Mouse (Mus musculus): ENCODE results near the gene Hba-a2. TPM values are rescaled to one million over a fixed set of nuclear protein-coding genes. Genes with fewer than 3 reads are reported as not detected.
"Not testable (repeated sequence)": the region's sequence is repeated elsewhere in the genome, so short reads cannot be mapped to it uniquely, and the experiment has no call there.

Hba-a2 gene
- polyA plus RNA-seq, 1 experiment from 2014 or later, result 121,851 TPM

- peak; percentile 80 for ATAC-seq
- peak within 1 kb of the TSS; percentile 81 for H3K4me3 ChIP-seq
- H3K27ac ChIP-seq, result peak within 1 kb of the TSS; percentile 99
- WGBS (ENCODE audit: insufficient replicate concordance), result under 1% methylated on average over 54 of the region's 54 CpGs
- peaks cover 91% of the 10 kb centered on the region for H3K4me1 ChIP-seq
- H3K36me3 ChIP-seq, result peaks cover 15% of the 10 kb centered on the region
- H3K27me3 ChIP-seq (replicated peaks), result peaks cover 5% of the 10 kb centered on the region; the same call in 1 of the 2 replicates
- H3K9ac ChIP-seq, result peak within 1 kb of the TSS; percentile 99
- peak within 1 kb of the TSS; percentile 81 for H3K4me2 ChIP-seq
- no peaks in the 10 kb centered on the region for H3K9me3 ChIP-seq (replicated peaks)
These were observed 29.0 kb upstream of the Hba-a2 start, which contains the start of gene Nprl3 for GRCm38 (mm10) chr11:32267188-32267884. Nprl3 (minus strand) TSS chr11:32267707.

DNA sequence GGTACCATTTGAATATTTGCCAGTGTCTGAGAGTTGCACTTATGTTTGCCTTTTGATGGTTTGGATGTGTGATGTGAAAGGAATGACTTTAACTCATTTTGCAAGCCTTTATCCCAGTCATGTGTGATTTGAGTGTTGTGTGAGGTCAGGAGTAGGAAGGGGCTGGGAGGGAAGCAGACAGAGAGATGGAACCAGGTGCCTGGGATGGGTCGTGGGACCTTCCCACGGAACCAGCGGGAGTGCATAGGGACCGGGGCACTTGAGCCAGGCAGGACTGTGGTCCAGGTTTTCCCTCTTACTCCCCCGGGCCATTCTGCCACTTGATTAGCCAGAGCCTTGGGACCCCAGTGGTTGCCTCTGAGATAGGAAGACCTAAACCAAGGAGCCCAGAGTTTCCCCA, 28.3 kb upstream of the Hba-a2 start:
- H3K4me1 ChIP-seq, result peaks cover 90% of the 10 kb centered on the region
- H3K4me2 ChIP-seq, result peak overlapping the region; percentile 81
- no peak for ATAC-seq
- H3K27ac ChIP-seq, result peak overlapping the region; percentile 99
- peaks cover 5% of the 10 kb centered on the region; the same call in 1 of the 2 replicates for H3K27me3 ChIP-seq (replicated peaks)
- peak overlapping the region; percentile 81 for H3K4me3 ChIP-seq
- peaks cover 9% of the 10 kb centered on the region for H3K36me3 ChIP-seq
- H3K9ac ChIP-seq, result peak overlapping the region; percentile 99
- no peaks in the 10 kb centered on the region for H3K9me3 ChIP-seq (replicated peaks)
- 20% methylated on average over 5 of the region's 5 CpGs for WGBS (ENCODE audit: insufficient replicate concordance)

DNA sequence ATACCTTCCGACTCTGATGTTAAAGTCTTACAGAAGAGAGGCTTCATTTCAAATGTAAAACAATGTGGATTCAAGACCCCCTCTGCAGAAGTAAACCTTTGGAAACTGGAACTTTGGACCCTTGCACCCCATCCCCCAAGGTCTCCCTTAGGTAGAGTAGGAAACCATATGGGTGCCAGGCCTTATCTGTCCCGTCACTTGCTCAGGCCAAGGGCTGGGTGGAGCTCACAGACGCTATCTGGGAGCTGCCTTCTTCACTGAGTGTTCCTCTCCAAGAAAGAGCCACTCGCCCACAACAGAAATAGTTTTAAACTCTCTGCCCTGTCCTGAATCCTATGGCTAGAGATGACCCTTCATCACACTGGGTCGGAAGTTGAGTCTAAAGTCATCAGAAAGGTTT, 27.3 kb upstream of the Hba-a2 start:
- peak overlapping the region; percentile 99 for H3K27ac ChIP-seq
- peak overlapping the region; percentile 99 for H3K9ac ChIP-seq
- H3K36me3 ChIP-seq, result peaks cover 7% of the 10 kb centered on the region; the same call in 1 of the 2 replicates
- 27% methylated on average over 5 of the region's 5 CpGs for WGBS (ENCODE audit: insufficient replicate concordance)
- peaks cover 5% of the 10 kb centered on the region; the same call in 1 of the 2 replicates for H3K27me3 ChIP-seq (replicated peaks)
- H3K4me3 ChIP-seq, result peak overlapping the region; percentile 81
- no peaks in the 10 kb centered on the region for H3K9me3 ChIP-seq (replicated peaks)
- ATAC-seq, result peak; percentile 91
- H3K4me1 ChIP-seq, result peaks cover 84% of the 10 kb centered on the region
- H3K4me2 ChIP-seq, result peak overlapping the region; percentile 81

GRCm38 (mm10) chr11:32271178-32271577, 25.1 kb upstream of the Hba-a2 start:
- H3K4me2 ChIP-seq, result no peak overlapping the region
- 43% methylated on average over 4 of the region's 4 CpGs for WGBS (ENCODE audit: insufficient replicate concordance)
- ATAC-seq, result no peak
- H3K36me3 ChIP-seq, result peaks cover 1% of the 10 kb centered on the region; the same call in 1 of the 2 replicates
- peak overlapping the region; percentile 76 for H3K27ac ChIP-seq
- H3K9ac ChIP-seq, result peak overlapping the region; percentile 33
- H3K9me3 ChIP-seq (replicated peaks), result no peaks in the 10 kb centered on the region
- peaks cover 81% of the 10 kb centered on the region for H3K4me1 ChIP-seq
- peaks cover 11% of the 10 kb centered on the region for H3K27me3 ChIP-seq (replicated peaks)
- no peak overlapping the region for H3K4me3 ChIP-seq

- Histone ChIP-seq H3K9ac (peak within 1 kb of the TSS; percentile 55), H3K4me2 (0 out of 2 replicates have a peak within 1 kb of the TSS, but pooled peaks have one; percentile 2), H3K4me3 (no peak within 1 kb of the TSS), H3K27me3 (replicated peaks) (peaks cover 59% of the 10 kb centered on the region), H3K4me1 (peaks cover 82% of the 10 kb centered on the region), H3K36me3 (no peaks in the 10 kb centered on the region), H3K9me3 (replicated peaks) (no peaks in the 10 kb centered on the region), H3K27ac (peak within 1 kb of the TSS; percentile 99)
- 50% methylated on average over 3 of the region's 3 CpGs for WGBS (ENCODE audit: insufficient replicate concordance)
- ATAC-seq, result peak; percentile 41
These were observed 19.9 kb upstream of the Hba-a2 start, which contains the start of gene Hba-x for GRCm38 (mm10) chr11:32276347-32276746. Hba-x (plus strand) TSS chr11:32276400.

DNA sequence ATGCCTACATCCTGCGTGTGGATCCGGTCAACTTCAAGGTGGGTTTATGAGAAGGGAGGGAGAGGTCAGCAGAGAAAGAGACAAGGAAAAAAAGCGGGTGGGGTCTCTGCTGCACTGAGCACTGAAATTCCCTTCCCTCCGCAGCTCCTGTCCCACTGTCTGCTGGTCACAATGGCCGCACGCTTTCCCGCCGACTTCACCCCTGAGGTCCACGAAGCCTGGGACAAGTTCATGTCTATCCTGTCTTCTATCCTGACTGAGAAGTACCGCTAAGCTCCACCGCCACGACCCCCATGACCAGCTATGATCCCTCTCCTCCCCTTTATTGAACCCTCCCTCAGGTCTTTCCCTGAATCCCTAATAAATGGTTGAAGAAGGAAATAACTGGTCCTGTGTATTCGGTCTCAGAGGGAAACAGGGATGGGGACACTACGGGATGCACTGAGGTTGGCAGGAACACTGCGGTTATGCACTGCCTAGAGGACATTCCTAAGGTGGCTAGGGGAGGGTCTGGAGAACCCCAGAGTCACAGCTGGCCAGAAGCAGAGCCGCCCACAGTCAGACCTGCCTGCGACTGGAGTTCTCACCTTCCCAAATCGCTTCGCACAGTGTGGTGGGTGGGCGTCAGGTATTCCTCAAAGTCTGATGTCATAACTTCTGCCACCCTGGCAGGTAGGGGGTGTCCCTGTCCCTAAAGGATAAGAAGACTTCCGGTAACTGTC, 18.4 kb upstream of the Hba-a2 start:
- Histone ChIP-seq H3K27me3 (replicated peaks) (peaks cover 55% of the 10 kb centered on the region), H3K36me3 (no peaks in the 10 kb centered on the region), H3K9me3 (replicated peaks) (no peaks in the 10 kb centered on the region), H3K4me1 (peaks cover 83% of the 10 kb centered on the region), H3K4me3 (no peak overlapping the region), H3K4me2 (0 out of 2 replicates have a peak overlapping the region, but pooled peaks have one; percentile 8), H3K27ac (peak overlapping the region; percentile 99), H3K9ac (peak overlapping the region; percentile 75)
- ATAC-seq, result no peak
- WGBS (ENCODE audit: insufficient replicate concordance), result 51% methylated on average over 21 of the region's 21 CpGs

GRCm38 (mm10) chr11:32278458-32278957, 17.8 kb upstream of the Hba-a2 start:
- Histone ChIP-seq H3K9me3 (replicated peaks) (no peaks in the 10 kb centered on the region), H3K4me3 (no peak overlapping the region), H3K27ac (peak overlapping the region; percentile 99), H3K27me3 (replicated peaks) (peaks cover 55% of the 10 kb centered on the region), H3K9ac (peak overlapping the region; percentile 75), H3K36me3 (no peaks in the 10 kb centered on the region), H3K4me1 (peaks cover 79% of the 10 kb centered on the region), H3K4me2 (peak overlapping the region; percentile 8; the same call in 1 of the 2 replicates)
- no peak for ATAC-seq
- WGBS (ENCODE audit: insufficient replicate concordance), result 68% methylated on average over 12 of the region's 12 CpGs

DNA sequence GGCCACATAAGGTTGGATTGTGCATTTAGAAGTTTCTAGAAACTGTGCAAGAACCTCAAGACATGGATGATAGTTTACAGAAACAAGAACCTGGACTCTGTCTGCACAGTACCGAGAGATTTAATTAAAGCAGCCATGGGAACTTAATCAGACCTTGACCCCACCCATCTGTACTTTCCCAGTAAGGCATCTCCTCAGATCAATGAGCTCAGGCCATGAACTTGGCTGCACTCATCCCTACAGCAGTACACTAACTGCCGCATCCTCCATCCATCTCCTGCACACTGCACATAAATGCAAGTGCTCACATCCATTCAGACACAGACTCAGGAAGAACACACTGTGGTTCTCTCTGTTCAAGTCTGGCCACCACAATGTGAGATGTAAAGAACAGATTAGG, 15.6 kb upstream of the Hba-a2 start:
- H3K4me1 ChIP-seq, result peaks cover 66% of the 10 kb centered on the region
- ATAC-seq, result no peak
- H3K27me3 ChIP-seq (replicated peaks), result peaks cover 53% of the 10 kb centered on the region
- H3K9me3 ChIP-seq (replicated peaks), result no peaks in the 10 kb centered on the region
- 58% methylated on average over 2 of the region's 2 CpGs for WGBS (ENCODE audit: insufficient replicate concordance)
- H3K27ac ChIP-seq, result peak overlapping the region; percentile 99
- no peaks in the 10 kb centered on the region for H3K36me3 ChIP-seq
- peak overlapping the region; percentile 12; the same call in 1 of the 2 replicates for H3K4me3 ChIP-seq
- peak overlapping the region; percentile 67 for H3K4me2 ChIP-seq
- H3K9ac ChIP-seq, result peak overlapping the region; percentile 75

GRCm38 (mm10) chr11:32281416-32282144, 14.7 kb upstream of the Hba-a2 start:
- Histone ChIP-seq H3K36me3 (no peaks in the 10 kb centered on the region), H3K27ac (peak overlapping the region; percentile 99), H3K27me3 (replicated peaks) (peaks cover 44% of the 10 kb centered on the region), H3K4me2 (peak overlapping the region; percentile 67), H3K9me3 (replicated peaks) (no peaks in the 10 kb centered on the region), H3K4me1 (peaks cover 57% of the 10 kb centered on the region), H3K9ac (peak overlapping the region; percentile 75), H3K4me3 (peak overlapping the region; percentile 12; the same call in 1 of the 2 replicates)
- WGBS (ENCODE audit: insufficient replicate concordance), result 42% methylated on average over 1 of the region's 1 CpGs
- no peak for ATAC-seq

DNA sequence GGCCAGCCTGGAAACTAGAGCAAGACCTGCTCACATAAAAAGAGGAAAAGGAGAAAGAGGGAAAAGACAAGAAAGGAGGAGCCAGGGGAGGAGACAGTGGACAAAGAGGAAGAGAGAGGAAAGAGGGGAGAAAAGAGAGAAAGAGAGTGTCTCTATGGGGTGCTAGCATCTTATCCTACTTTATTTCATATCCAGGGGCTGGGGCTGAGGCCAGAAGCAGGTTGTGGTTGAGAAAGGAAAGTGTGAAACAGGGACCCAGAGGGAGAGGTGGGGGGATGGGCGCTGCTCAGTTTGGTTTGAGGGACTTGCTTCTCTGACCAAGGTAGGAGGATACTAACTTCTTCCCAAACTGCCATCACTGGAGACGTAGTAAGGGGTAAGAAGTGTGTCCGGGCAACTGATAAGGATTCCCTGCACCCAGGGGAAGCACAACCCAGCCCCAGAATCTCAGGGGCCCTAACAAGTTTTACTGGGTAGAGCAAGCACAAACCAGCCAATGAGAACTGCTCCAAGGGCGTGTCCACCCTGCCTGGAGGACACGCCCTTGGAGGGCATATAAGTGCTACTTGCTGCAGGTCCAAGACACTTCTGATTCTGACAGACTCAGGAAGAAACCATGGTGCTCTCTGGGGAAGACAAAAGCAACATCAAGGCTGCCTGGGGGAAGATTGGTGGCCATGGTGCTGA, 13.1 kb upstream of the Hba-a2 start, which contains the start of gene Hba-a1:
Gene Hba-a1, plus strand, starts transcription at position 421 of the 687 bp plus-strand sequence.
- Histone ChIP-seq H3K27ac (peak within 1 kb of the TSS; percentile 99), H3K9ac (peak within 1 kb of the TSS; percentile 75), H3K4me3 (peak within 1 kb of the TSS; percentile 46)

DNA sequence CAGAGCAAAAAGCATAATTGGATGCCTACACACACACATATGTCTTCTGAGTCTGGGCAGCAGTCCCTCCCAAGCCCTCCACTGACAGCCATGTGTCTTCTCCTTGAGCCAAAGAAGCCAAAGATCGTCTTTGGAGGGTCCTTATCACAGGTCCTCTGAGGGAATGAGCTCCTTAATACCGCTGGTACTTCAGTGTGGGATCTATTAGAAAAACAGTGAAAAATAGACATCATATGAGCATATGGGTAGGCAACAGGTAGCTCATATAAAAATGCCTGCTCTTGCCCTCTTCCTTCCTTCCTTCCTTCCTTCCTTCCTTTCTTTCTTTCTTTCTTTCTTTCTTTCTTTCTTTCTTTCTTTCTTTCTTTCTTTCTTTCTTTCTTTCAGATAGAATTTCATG, 11.7 kb upstream of the Hba-a2 start:
- not testable (repeated sequence) for H3K36me3 ChIP-seq; H3K9me3 ChIP-seq (replicated peaks)
- H3K27ac ChIP-seq, result peak overlapping the region; percentile 97
- H3K4me1 ChIP-seq, result peaks cover 48% of the 10 kb centered on the region
- peak overlapping the region; percentile 46 for H3K4me3 ChIP-seq
- peak; percentile 31 for ATAC-seq
- H3K27me3 ChIP-seq (replicated peaks), result peaks cover 18% of the 10 kb centered on the region
- H3K9ac ChIP-seq, result peak overlapping the region; percentile 70
- H3K4me2 ChIP-seq, result peak overlapping the region; percentile 45
- WGBS (ENCODE audit: insufficient replicate concordance), result 14% methylated on average over 2 of the region's 2 CpGs

More for the DNA sequence above, 13.1 kb upstream of the Hba-a2 start, which contains the start of gene Hba-a1:
- H3K9me3 ChIP-seq (replicated peaks); H3K36me3 ChIP-seq: not testable (repeated sequence)
- Histone ChIP-seq H3K4me1 (peaks cover 48% of the 10 kb centered on the region), H3K27me3 (replicated peaks) (peaks cover 31% of the 10 kb centered on the region), H3K4me2 (peak within 1 kb of the TSS; percentile 67)
- peak; percentile 73 for ATAC-seq
- WGBS (ENCODE audit: insufficient replicate concordance), result 13% methylated on average over 1 of the region's 5 CpGs
